ENCODE assay signal across 11 mouse cellular contexts in genomic region chr13:64237000-64237680, GRCm38 (mm10). TPM values are rescaled to one million over a fixed set of nuclear protein-coding genes. Genes with fewer than 3 reads are reported as not detected.
DNase-seq lines count a peak whose midpoint lies in the region; ATAC-seq and TF ChIP-seq lines count a peak whose summit lies in the region.
"Had no signal": no experiment of that assay in that cellular context is flagged by ENCODE, and none has a peak within 500 bp of the region (broad histone marks: within the 10 kb centered on the region; RNA-seq: fewer than 3 reads in every experiment).

No protein-coding gene starts in this region.

- H3K27ac ChIP-seq in heart, embryonic 13.5 days (replicated peaks): peak overlapping the region; percentile 71
- H3K27ac ChIP-seq in intestine, embryonic 15.5 days: no peak overlapping the region
- H3K27ac ChIP-seq in liver, embryonic 14.5 days: no peak overlapping the region
- no peak overlapping the region for H3K27ac ChIP-seq in neural tube, embryonic 15.5 days (replicated peaks)
- H3K27ac ChIP-seq: embryonic facial prominence, embryonic 10.5 days had no signal

- no peak overlapping the region for H3K9ac ChIP-seq in heart, embryonic 13.5 days
- H3K9ac ChIP-seq in intestine, embryonic 15.5 days: no peak overlapping the region
- no peak overlapping the region for H3K9ac ChIP-seq in liver, embryonic 14.5 days (replicated peaks)
- no peak overlapping the region for H3K9ac ChIP-seq in neural tube, embryonic 15.5 days (replicated peaks)

- no peak for TF ChIP-seq CTCF in liver, embryonic 14.5 days (IDR thresholded peaks at IDR 0.05; ENCODE audit: low read depth)

- no peak for ATAC-seq in heart, embryonic 13.5 days (ENCODE audit: extremely low read depth, insufficient number of reproducible peaks, low FRiP score, low TSS enrichment)
- peak; percentile 54; the same call in 1 of the 2 replicates for ATAC-seq in intestine, embryonic 15.5 days
- peak; percentile 72 for ATAC-seq in liver, embryonic 14.5 days (ENCODE audit: insufficient read depth)
- ATAC-seq in neural tube, embryonic 15.5 days (ENCODE audit: low FRiP score): no peak

- 0 out of 2 replicates have a peak, but pooled peaks cover 4% of the 10 kb centered on the region for H3K36me3 ChIP-seq in heart, embryonic 13.5 days
- no peaks in the 10 kb centered on the region for H3K36me3 ChIP-seq in intestine, embryonic 15.5 days
- no peaks in the 10 kb centered on the region for H3K36me3 ChIP-seq in liver, embryonic 14.5 days (replicated peaks; ENCODE audit: control insufficient read depth, insufficient read depth, low read depth)
- H3K36me3 ChIP-seq in neural tube, embryonic 15.5 days: no peaks in the 10 kb centered on the region
- H3K36me3 ChIP-seq: embryonic facial prominence, embryonic 10.5 days had no signal

- WGBS in heart, embryonic 13.5 days: 26% methylated on average over 4 of the region's 4 CpGs
- 32% methylated on average over 4 of the region's 4 CpGs for WGBS in intestine, embryonic 15.5 days
- WGBS in liver, embryonic 14.5 days (ENCODE audit: insufficient replicate concordance): 21% methylated on average over 4 of the region's 4 CpGs
- WGBS in neural tube, embryonic 15.5 days: 75% methylated on average over 4 of the region's 4 CpGs

- H3K9me3 ChIP-seq in heart, embryonic 13.5 days: no peaks in the 10 kb centered on the region
- H3K9me3 ChIP-seq in intestine, embryonic 15.5 days: no peaks in the 10 kb centered on the region
- H3K9me3 ChIP-seq in liver, embryonic 14.5 days (ENCODE audit: control insufficient read depth, low read length): no peaks in the 10 kb centered on the region
- no peaks in the 10 kb centered on the region for H3K9me3 ChIP-seq in neural tube, embryonic 15.5 days (replicated peaks)
- H3K9me3 ChIP-seq: embryonic facial prominence, embryonic 10.5 days had no signal

- peaks cover 60% of the 10 kb centered on the region for H3K4me1 ChIP-seq in heart, embryonic 13.5 days
- 0 out of 2 replicates have a peak, but pooled peaks cover 6% of the 10 kb centered on the region for H3K4me1 ChIP-seq in intestine, embryonic 15.5 days (replicated peaks)
- H3K4me1 ChIP-seq in liver, embryonic 14.5 days (replicated peaks; ENCODE audit: control insufficient read depth in 2 of 2, insufficient read depth in 2 of 2, low read length in 1 of 2): peaks cover 9 to 19% of the 10 kb centered on the region in 2 experiments
- H3K4me1 ChIP-seq in neural tube, embryonic 15.5 days: no peaks in the 10 kb centered on the region

- 0 out of 2 replicates have a peak, but pooled peaks have one; percentile 29 for TF ChIP-seq EP300 in liver, embryonic 14.5 days (IDR thresholded peaks at IDR 0.05; ENCODE audit: low read depth)

- H3K4me3 ChIP-seq in heart, embryonic 13.5 days: no peak overlapping the region
- no peak overlapping the region for H3K4me3 ChIP-seq in intestine, embryonic 15.5 days (replicated peaks)
- H3K4me3 ChIP-seq in liver, embryonic 14.5 days (ENCODE audit: insufficient read depth in 1 of 2, low read depth in 2 of 2, low read length in 2 of 2): no peak overlapping the region
- H3K4me3 ChIP-seq in neural tube, embryonic 15.5 days (replicated peaks): no peak overlapping the region
- H3K4me3 ChIP-seq: embryonic facial prominence, embryonic 10.5 days; myocyte had no signal

- intact Hi-C loops in heart, postnatal 36 days (cut with DNase I): no loop called here

- H3K4me2 ChIP-seq in heart, embryonic 13.5 days: no peak overlapping the region
- H3K4me2 ChIP-seq in intestine, embryonic 15.5 days (replicated peaks): no peak overlapping the region
- H3K4me2 ChIP-seq in liver, embryonic 14.5 days (ENCODE audit: low read depth): no peak overlapping the region; the same call in 1 of the 2 replicates
- H3K4me2 ChIP-seq in neural tube, embryonic 15.5 days: no peak overlapping the region

- no peak for DNase-seq in heart, postnatal 36 days
- peak; percentile 86 for DNase-seq in cerebellum, adult 11-12 months
- DNase-seq in liver, embryonic 14.5 days (ENCODE audit: low read depth in 3 of 3, low spot score in 3 of 3): peak in 2 of 3 experiments; percentile 13 to 25
- DNase-seq in spleen, postnatal 10 days (ENCODE audit: low spot score in 2 of 2): no peak
- DNase-seq in right cerebral cortex, postnatal 10 days (ENCODE audit: low spot score in 2 of 2): no peak
- DNase-seq: adrenal gland, adult 2 months had no signal

- H3K27me3 ChIP-seq in heart, embryonic 13.5 days (replicated peaks): no peaks in the 10 kb centered on the region
- no peaks in the 10 kb centered on the region for H3K27me3 ChIP-seq in intestine, embryonic 15.5 days (replicated peaks)
- no peaks in the 10 kb centered on the region for H3K27me3 ChIP-seq in liver, embryonic 14.5 days (ENCODE audit: control insufficient read depth, insufficient read depth, low read length)
- no peaks in the 10 kb centered on the region for H3K27me3 ChIP-seq in neural tube, embryonic 15.5 days (replicated peaks)

RNA-seq across cellular contexts. Expression of gene Cdc14b, which starts 38.0 kb away (rescaled TPM):
- polyA plus RNA-seq in heart, embryonic 13.5 days (2015; fragmentation: Nextera tagmentation; extraction: Ambion mirVana): 16.3 and 17.4 TPM in 2 replicates
- 1 to 10 TPM; 8.2 to 9.0 TPM for total RNA-seq in heart, postnatal 36 days (2021)
- 17.5 and 19.7 TPM in 2 replicates for polyA plus RNA-seq in intestine, embryonic 15.5 days (2015; fragmentation: Nextera tagmentation; extraction: Ambion mirVana)
- 3.4 and 4.1 TPM in 2 replicates for polyA plus RNA-seq in liver, embryonic 14.5 days (2012; rRNA removed)
- polyA plus RNA-seq in liver, embryonic 14.5 days (2014; fragmentation: Nextera tagmentation; extraction: Ambion mirVana): 5.6 and 8.9 TPM in 2 replicates
- 2.8 and 6.1 TPM in 2 replicates for polyA plus RNA-seq in neural tube, embryonic 15.5 days (2015; fragmentation: Nextera tagmentation; extraction: Ambion mirVana)

Comparison
In these comparisons a context has a peak if more than half of its experiments do, and no peak if none do; other contexts are left out.
1. ATAC-seq: peak in intestine, embryonic 15.5 days (single experiment) and liver, embryonic 14.5 days (single experiment); none in heart, embryonic 13.5 days (single experiment) and neural tube, embryonic 15.5 days (single experiment).
2. DNase-seq: peak in cerebellum, adult 11-12 months (single experiment) and liver, embryonic 14.5 days (2 of 3); none in heart, postnatal 36 days (0 of 2), spleen, postnatal 10 days (0 of 2) and right cerebral cortex, postnatal 10 days (0 of 2).